Mouse (Mus musculus) myocyte (in vitro differentiated cells): ENCODE measurements around the gene Prr18.

Experiments
- E2F4 ChIP-seq: IDR thresholded peaks from one replicate; pipeline ENCODE4 v1.6.1; 2011; ENCODE audit warnings: mild to moderate bottlenecking, control low read depth, moderate library complexity; ENCODE audit not compliant: insufficient read depth
- MAX ChIP-seq: IDR thresholded peaks from one replicate; pipeline ENCODE4 v1.6.1; 2011; ENCODE audit warnings: low read depth, mild to moderate bottlenecking, control low read depth
- POLR2A ChIP-seq: IDR thresholded peaks from one replicate; pipeline ENCODE4 v1.6.1; 2011; ENCODE audit warnings: low read depth, mild to moderate bottlenecking, control low read depth, moderate library complexity; ENCODE audit not compliant: insufficient read length
- SRF ChIP-seq: IDR thresholded peaks from one replicate; pipeline ENCODE4 v1.6.1; 2011; ENCODE audit warnings: low read depth; ENCODE audit not compliant: control insufficient read depth, insufficient read length
- TCF12 ChIP-seq: IDR thresholded peaks from one replicate; pipeline ENCODE4 v1.6.1; 2011; ENCODE audit warnings: mild to moderate bottlenecking, control low read depth; ENCODE audit not compliant: poor library complexity, insufficient read depth, severe bottlenecking
- TCF3 ChIP-seq: IDR thresholded peaks from one replicate; pipeline ENCODE4 v1.6.1; 2011; ENCODE audit warnings: low read depth, control low read depth; ENCODE audit not compliant: insufficient read length
- USF1 ChIP-seq: IDR thresholded peaks from one replicate; pipeline ENCODE4 v1.6.1; 2011; ENCODE audit warnings: low read depth, mild to moderate bottlenecking, control low read depth, moderate library complexity

GRCm38 (mm10) chr17:8390487-8390886, 53.2 kb downstream of the Prr18 start:
- TF ChIP-seq USF1 (no peak), POLR2A (no peak), E2F4 (no peak), TCF12 (no peak), MAX (no peak), TCF3 (no peak), SRF (no peak)
